Mouse (Mus musculus) brain, embryonic 14.5 days (tissue): Measurements from ENCODE around the gene Acbd5. TPM values are rescaled to one million over a fixed set of nuclear protein-coding genes. Genes with fewer than 3 reads are reported as not detected.

Source experiments
- DNase-seq: peaks from one replicate; pipeline ENCODE4 v3.0.0-alpha.2; 2011; ENCODE audit warnings: low read depth
- CTCF ChIP-seq: fragments of 200-500 bp; IDR thresholded peaks from 2 replicates; pipeline ENCODE4 v1.5.1; 2012; ENCODE audit warnings: inconsistent platforms, mild to moderate bottlenecking, moderate library complexity, borderline replicate concordance; ENCODE audit not compliant: insufficient read depth, insufficient read length; ENCODE audit errors: extremely low read depth
- POLR2A ChIP-seq: fragments of 200-500 bp; IDR thresholded peaks from 2 replicates; pipeline ENCODE4 v1.6.1; 2012; ENCODE audit warnings: mild to moderate bottlenecking, inconsistent platforms, borderline replicate concordance; ENCODE audit not compliant: poor library complexity, insufficient read depth, insufficient read length, severe bottlenecking; ENCODE audit errors: extremely low read depth
- polyA plus RNA-seq: library from polyadenylated mRNA; depleted of rRNA; stranded (reverse); fragments of >200 nt; gene quantifications from 2 replicates; pipeline ENCODE4 v1.2.3, GENCODE M21; 2012; rRNA removed

Acbd5 gene
- polyA plus RNA-seq, result 26.2 and 36.2 TPM in 2 replicates

GRCm38 (mm10) chr2:23067552-23068369, at the start of gene Acbd5:
Acbd5 (plus strand) TSS chr2:23068167.
- TF ChIP-seq POLR2A (peak; percentile 41; the same call in 1 of the 2 replicates), CTCF (no peak)
- DNase-seq, result peak; percentile 99

GRCm38 (mm10) chr2:23019170-23019569, 48.8 kb upstream of the Acbd5 start:
- no peak for DNase-seq
- TF ChIP-seq CTCF (no peak), POLR2A (no peak)

- no peak for DNase-seq
- TF ChIP-seq CTCF (no peak), POLR2A (no peak)
These were observed 46.6 kb upstream of the Acbd5 start for GRCm38 (mm10) chr2:23021320-23021719.

- TF ChIP-seq CTCF (no peak), POLR2A (no peak)
These were observed 46.2 kb upstream of the Acbd5 start for GRCm38 (mm10) chr2:23021721-23022120.

GRCm38 (mm10) chr2:23023023-23023422, 44.9 kb upstream of the Acbd5 start:
- TF ChIP-seq POLR2A, result no peak
- TF ChIP-seq CTCF, result no peak
- DNase-seq, result no peak

More at GRCm38 (mm10) chr2:23021721-23022120, 46.2 kb upstream of the Acbd5 start:
- DNase-seq, result peak; percentile 6

GRCm38 (mm10) chr2:23023714-23024282, 44.2 kb upstream of the Acbd5 start:
- TF ChIP-seq POLR2A (no peak), CTCF (no peak)
- DNase-seq, result no peak

GRCm38 (mm10) chr2:23026379-23026778, 41.6 kb upstream of the Acbd5 start:
- TF ChIP-seq POLR2A, result no peak
- no peak for TF ChIP-seq CTCF
- DNase-seq, result no peak

GRCm38 (mm10) chr2:23028826-23029225, 39.1 kb upstream of the Acbd5 start:
- TF ChIP-seq POLR2A, result no peak
- no peak for TF ChIP-seq CTCF
- DNase-seq, result peak; percentile 6

- no peak for DNase-seq
- TF ChIP-seq POLR2A (no peak), CTCF (no peak)
These were observed 37.3 kb upstream of the Acbd5 start for GRCm38 (mm10) chr2:23030631-23031030.

GRCm38 (mm10) chr2:23034692-23035435, 33.1 kb upstream of the Acbd5 start:
- no peak for TF ChIP-seq CTCF
- TF ChIP-seq POLR2A, result no peak
- DNase-seq, result no peak

- TF ChIP-seq POLR2A, result no peak
- TF ChIP-seq CTCF, result no peak
- DNase-seq, result no peak
These were observed 32.5 kb upstream of the Acbd5 start for GRCm38 (mm10) chr2:23035467-23035866.

- peak; percentile 69 for DNase-seq
- TF ChIP-seq CTCF (no peak), POLR2A (no peak)
These were observed 28.6 kb upstream of the Acbd5 start for GRCm38 (mm10) chr2:23039082-23040000.
